Mouse (Mus musculus) ES-Bruce4 (cell line): Measurements from ENCODE around the gene Ndrg2.

ENCODE experiments used
- CTCF ChIP-seq: IDR thresholded peaks from one replicate; pipeline ENCODE4 v1.8.1; 2011; ENCODE audit warnings: low read depth, low read length
- EP300 ChIP-seq: IDR thresholded peaks from 2 replicates; pipeline ENCODE4 v1.6.1; 2011; ENCODE audit warnings: low read depth, low read length; ENCODE audit not compliant: insufficient read depth
- POLR2A ChIP-seq: IDR thresholded peaks from one replicate; pipeline ENCODE4 v1.8.1; 2011; ENCODE audit warnings: low read length; ENCODE audit not compliant: insufficient read depth

DNA sequence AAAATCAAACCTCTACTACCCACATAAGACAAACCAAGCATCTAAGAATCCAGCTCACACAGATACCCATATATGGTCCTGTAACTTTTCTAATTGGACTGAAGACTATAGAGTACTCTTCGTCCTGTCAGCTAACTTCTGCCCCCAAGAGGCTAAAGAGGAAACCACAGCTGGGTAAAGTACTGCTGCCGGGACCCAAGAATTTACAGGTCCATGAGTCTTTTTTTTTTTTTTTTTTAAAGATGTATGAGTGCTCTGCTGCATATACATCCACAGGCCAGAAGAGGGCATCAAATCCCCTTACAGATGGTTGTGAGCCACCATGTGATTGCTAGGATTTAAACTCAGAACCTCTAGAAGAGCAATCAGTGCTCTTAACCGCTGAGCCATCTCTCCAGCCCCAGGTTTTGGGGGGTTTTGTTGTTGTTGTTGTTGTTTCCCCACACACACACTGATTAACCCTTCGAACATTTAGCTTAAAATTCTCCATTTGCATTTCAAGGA is 30.4 kb downstream of the Ndrg2 start:
- TF ChIP-seq CTCF (no peak), EP300 (no peak), POLR2A (no peak)
